Mouse (Mus musculus) heart, embryonic 13.5 days (tissue): ENCODE measurements around the gene Fkbp1b. TPM values are rescaled to one million over a fixed set of nuclear protein-coding genes. Genes with fewer than 3 reads are reported as not detected.

Source experiments
- ATAC-seq: fragments of 200-750 bp; cut with Nextera tagmentation; 2 replicates; pipeline ENCODE4 v1.8.0; 2017; ENCODE audit warnings: moderate TSS enrichment; ENCODE audit not compliant: insufficient number of reproducible peaks, low FRiP score, low TSS enrichment; ENCODE audit errors: extremely low read depth
- H3K27ac ChIP-seq: fragments of 300-500 bp; sonication (generic); replicated peaks from 2 replicates; pipeline ENCODE4 v1.5.1; 2015; ENCODE audit warnings: moderate library complexity, mild to moderate bottlenecking, inconsistent platforms
- H3K27me3 ChIP-seq: fragments of 300-500 bp; sonication (generic); replicated peaks from 2 replicates; pipeline ENCODE4 v1.6.1; 2015; ENCODE audit warnings: mild to moderate bottlenecking, inconsistent platforms
- H3K36me3 ChIP-seq: fragments of 300-500 bp; sonication (generic); 2 replicates; pipeline ENCODE4 v1.6.1; 2015; ENCODE audit warnings: mild to moderate bottlenecking, inconsistent platforms
- H3K4me1 ChIP-seq: fragments of 300-500 bp; sonication (generic); 2 replicates; pipeline ENCODE4 v1.6.1; 2015; ENCODE audit warnings: inconsistent platforms
- H3K4me2 ChIP-seq: fragments of 300-500 bp; sonication (generic); 2 replicates; pipeline ENCODE4 v1.6.1; 2015; ENCODE audit warnings: inconsistent platforms, mild to moderate bottlenecking, moderate library complexity
- H3K4me3 ChIP-seq: fragments of 300-500 bp; sonication (generic); 2 replicates; pipeline ENCODE4 v1.5.1; 2015; ENCODE audit warnings: moderate library complexity, mild to moderate bottlenecking, inconsistent platforms
- H3K9ac ChIP-seq: fragments of 300-500 bp; sonication (generic); 2 replicates; pipeline ENCODE4 v1.6.1; 2015; ENCODE audit warnings: inconsistent platforms, mild to moderate bottlenecking, moderate library complexity
- H3K9me3 ChIP-seq: fragments of 300-500 bp; sonication (generic); 2 replicates; pipeline ENCODE4 v1.6.1; 2016; ENCODE audit warnings: inconsistent platforms
- WGBS: fragments of 180-500 bp; shearing (Covaris S2); methylation state at CpG from one replicate; pipeline ENCODE4 v1.1.7; 2015; ENCODE audit warnings: mixed read lengths; 5-methylcytosine and 5-hydroxymethylcytosine counted together
- polyA plus RNA-seq: library from polyadenylated mRNA; unstranded; fragments of >200 nt; fragmentation: Nextera tagmentation; extraction: Ambion mirVana; gene quantifications from 2 replicates; pipeline ENCODE4 v1.2.1, GENCODE M21; 2015

Gene Fkbp1b
- polyA plus RNA-seq, 1 experiment from 2014 or later: 9.2 TPM

DNA sequence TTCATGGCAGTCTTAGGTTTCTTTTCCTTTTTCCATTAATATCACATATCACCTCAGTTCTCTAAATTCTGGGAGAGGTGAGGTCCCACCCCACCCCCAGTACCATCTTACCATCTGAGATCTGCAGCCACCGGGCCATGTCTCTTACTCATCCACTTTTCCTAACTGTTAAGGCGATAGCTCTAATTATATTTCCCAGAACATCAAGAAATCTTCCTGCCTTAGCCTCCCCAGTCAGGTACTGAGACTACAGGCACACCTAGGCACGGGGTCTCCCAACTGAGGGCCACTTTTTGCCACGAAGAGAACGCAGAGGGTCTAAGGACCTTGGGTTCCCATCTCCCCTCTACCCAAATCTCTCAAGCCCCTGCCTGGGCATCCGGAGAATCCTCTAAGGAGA is 32.1 kb upstream of the Fkbp1b start:
- Histone ChIP-seq H3K9ac (peak overlapping the region; percentile 79), H3K4me2 (peak overlapping the region; percentile 79), H3K27me3 (no peaks in the 10 kb centered on the region), H3K27ac (no peak overlapping the region; the same call in 1 of the 2 replicates), H3K9me3 (no peaks in the 10 kb centered on the region), H3K4me1 (peaks cover 51% of the 10 kb centered on the region), H3K36me3 (peaks cover 3% of the 10 kb centered on the region), H3K4me3 (peak overlapping the region; percentile 49)
- ATAC-seq: no peak
- WGBS: 59% methylated on average over 6 of the region's 6 CpGs

- no peak overlapping the region; the same call in 1 of the 2 replicates for H3K27ac ChIP-seq
- peaks cover 51% of the 10 kb centered on the region for H3K4me1 ChIP-seq
- H3K36me3 ChIP-seq: no peaks in the 10 kb centered on the region
- H3K4me3 ChIP-seq: peak overlapping the region; percentile 49
- H3K4me2 ChIP-seq: peak overlapping the region; percentile 79
- no peaks in the 10 kb centered on the region for H3K27me3 ChIP-seq
- H3K9ac ChIP-seq: no peak overlapping the region
- 45% methylated on average over 5 of the region's 5 CpGs for WGBS
- no peaks in the 10 kb centered on the region for H3K9me3 ChIP-seq
- ATAC-seq: no peak
Observed at GRCm38 (mm10) chr12:4872983-4873477, 31.6 kb upstream of the Fkbp1b start.

DNA sequence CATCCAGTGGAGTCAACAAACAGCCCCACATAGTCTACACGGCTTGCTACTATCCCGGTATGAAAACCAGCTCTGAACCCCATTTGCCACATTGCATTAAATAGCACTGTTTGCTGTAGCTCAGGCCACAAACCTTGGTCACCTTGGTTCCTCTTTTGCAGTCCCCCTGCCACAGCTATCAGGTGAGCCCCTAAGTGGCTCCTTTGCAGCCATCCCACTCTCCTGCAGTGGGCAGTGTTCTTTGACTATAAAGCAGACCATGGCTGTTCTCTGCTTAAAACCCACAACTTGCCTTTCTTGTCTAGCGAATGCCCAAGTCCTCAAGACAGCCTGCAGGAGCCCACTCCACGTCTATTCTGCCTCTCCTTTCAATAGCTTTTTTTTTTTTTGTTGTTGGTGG is 30.9 kb upstream of the Fkbp1b start:
- ATAC-seq: no peak
- Histone ChIP-seq H3K4me2 (peak overlapping the region; percentile 79), H3K9ac (no peak overlapping the region), H3K27ac (no peak overlapping the region), H3K4me3 (no peak overlapping the region), H3K4me1 (peaks cover 51% of the 10 kb centered on the region), H3K9me3 (no peaks in the 10 kb centered on the region), H3K36me3 (no peaks in the 10 kb centered on the region), H3K27me3 (no peaks in the 10 kb centered on the region)
- WGBS: 37% methylated on average over 4 of the region's 4 CpGs

DNA sequence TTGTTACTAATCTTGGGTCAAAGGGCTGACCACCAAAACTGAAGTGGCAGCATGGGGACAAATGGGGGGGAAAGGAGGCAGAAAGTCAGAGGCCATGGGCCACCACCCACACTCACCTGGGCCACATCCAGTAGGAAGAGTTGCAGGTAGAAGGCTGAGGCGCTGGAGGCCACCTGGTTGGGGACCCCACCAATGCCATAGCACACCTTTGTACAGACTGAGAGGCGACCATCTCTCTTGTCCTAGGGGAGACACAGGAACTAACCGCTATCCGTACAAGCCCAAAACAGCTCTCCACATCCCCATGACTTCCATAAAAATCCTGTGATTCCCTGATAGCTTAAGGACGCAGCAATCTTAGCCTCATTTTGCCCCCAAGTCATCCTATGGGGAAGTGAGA is 29.9 kb upstream of the Fkbp1b start:
- H3K27me3 ChIP-seq: no peaks in the 10 kb centered on the region
- WGBS: 91% methylated on average over 5 of the region's 5 CpGs
- no peaks in the 10 kb centered on the region for H3K36me3 ChIP-seq
- H3K4me1 ChIP-seq: peaks cover 51% of the 10 kb centered on the region
- H3K4me3 ChIP-seq: no peak overlapping the region
- H3K27ac ChIP-seq: no peak overlapping the region
- H3K4me2 ChIP-seq: no peak overlapping the region
- H3K9ac ChIP-seq: no peak overlapping the region
- H3K9me3 ChIP-seq: no peaks in the 10 kb centered on the region
- no peak for ATAC-seq

GRCm38 (mm10) chr12:4868924-4869323 is 27.5 kb upstream of the Fkbp1b start:
- Histone ChIP-seq H3K9ac (no peak overlapping the region), H3K27ac (no peak overlapping the region), H3K27me3 (no peaks in the 10 kb centered on the region), H3K4me1 (peaks cover 45% of the 10 kb centered on the region), H3K4me3 (no peak overlapping the region), H3K9me3 (no peaks in the 10 kb centered on the region), H3K4me2 (no peak overlapping the region), H3K36me3 (no peaks in the 10 kb centered on the region)
- WGBS: 72% methylated on average over 8 of the region's 8 CpGs
- no peak for ATAC-seq

- Histone ChIP-seq H3K4me3 (no peak overlapping the region), H3K27ac (peak overlapping the region; percentile 85), H3K4me2 (peak overlapping the region; percentile 47; the same call in 1 of the 2 replicates), H3K9me3 (no peaks in the 10 kb centered on the region), H3K4me1 (peaks cover 47% of the 10 kb centered on the region), H3K27me3 (no peaks in the 10 kb centered on the region), H3K36me3 (peaks cover 5% of the 10 kb centered on the region), H3K9ac (peak overlapping the region; percentile 55)
- ATAC-seq: no peak
- 41% methylated on average over 4 of the region's 4 CpGs for WGBS
Observed at GRCm38 (mm10) chr12:4864338-4864690, 22.9 kb upstream of the Fkbp1b start.

GRCm38 (mm10) chr12:4863654-4864337 is 22.4 kb upstream of the Fkbp1b start:
- Histone ChIP-seq H3K27ac (peak overlapping the region; percentile 85), H3K9ac (peak overlapping the region; percentile 55), H3K27me3 (no peaks in the 10 kb centered on the region), H3K36me3 (peaks cover 5% of the 10 kb centered on the region), H3K4me1 (peaks cover 44% of the 10 kb centered on the region), H3K4me3 (no peak overlapping the region), H3K4me2 (peak overlapping the region; percentile 47), H3K9me3 (no peaks in the 10 kb centered on the region)
- peak; percentile 58 for ATAC-seq
- 31% methylated on average over 4 of the region's 4 CpGs for WGBS

DNA sequence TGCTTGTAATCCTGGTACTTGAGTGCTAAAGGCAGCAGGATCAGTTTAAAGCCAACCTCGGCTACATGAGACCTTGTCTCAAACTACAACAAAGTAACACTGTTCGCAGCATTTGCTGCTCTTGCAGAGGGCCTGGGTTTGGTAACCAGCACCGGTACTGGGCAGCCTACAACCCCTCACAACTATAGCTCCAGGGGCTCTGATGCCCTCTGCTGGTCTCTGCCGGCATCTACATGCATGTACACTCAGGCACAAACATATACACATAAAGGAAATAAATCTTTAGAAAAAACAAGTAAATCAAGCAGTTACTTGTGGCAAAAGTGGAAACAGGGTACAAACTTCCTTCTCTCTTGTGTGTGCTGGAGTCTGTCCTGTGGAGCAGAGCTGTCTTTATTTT is 21.3 kb upstream of the Fkbp1b start:
- peak overlapping the region; percentile 85; the same call in 1 of the 2 replicates for H3K27ac ChIP-seq
- no peaks in the 10 kb centered on the region for H3K9me3 ChIP-seq
- H3K36me3 ChIP-seq: peaks cover 10% of the 10 kb centered on the region
- WGBS: 88% methylated on average over 4 of the region's 4 CpGs
- no peak overlapping the region for H3K4me3 ChIP-seq
- H3K27me3 ChIP-seq: no peaks in the 10 kb centered on the region
- no peak overlapping the region for H3K9ac ChIP-seq
- no peak overlapping the region for H3K4me2 ChIP-seq
- no peak for ATAC-seq
- peaks cover 41% of the 10 kb centered on the region for H3K4me1 ChIP-seq

DNA sequence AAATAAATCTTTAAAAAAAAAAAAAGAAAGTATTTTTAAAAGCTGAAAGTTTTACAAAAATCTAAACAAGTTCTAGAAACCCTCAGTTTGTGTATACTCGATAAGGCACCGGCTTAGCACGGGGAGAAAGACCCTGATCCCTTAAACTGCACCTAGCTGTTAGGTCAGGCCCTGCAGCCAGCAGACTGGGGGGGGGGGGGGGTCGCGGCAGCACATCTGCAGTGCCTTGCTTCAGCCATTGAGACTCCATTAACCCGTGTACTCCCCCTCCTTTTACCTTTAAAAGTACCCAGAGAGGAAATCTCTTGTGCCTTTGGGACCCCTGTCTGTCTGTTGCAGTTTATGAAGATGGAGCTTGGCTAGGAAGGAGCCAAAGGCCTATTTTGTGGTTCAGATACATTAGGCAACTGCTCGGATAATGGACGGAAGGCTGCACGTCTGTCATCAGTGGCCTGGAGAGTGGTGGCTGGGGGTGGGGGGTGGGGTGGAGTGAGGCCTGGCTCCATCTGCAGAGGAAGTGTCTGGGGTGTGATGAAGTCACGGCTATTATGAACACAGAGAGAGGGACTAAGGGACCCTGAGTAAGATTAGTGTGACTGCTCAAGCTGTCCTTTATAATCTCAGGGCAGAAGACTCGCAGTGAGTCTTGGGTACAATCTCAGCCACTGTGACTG is 18.0 kb upstream of the Fkbp1b start:
- no peak for ATAC-seq

DNA sequence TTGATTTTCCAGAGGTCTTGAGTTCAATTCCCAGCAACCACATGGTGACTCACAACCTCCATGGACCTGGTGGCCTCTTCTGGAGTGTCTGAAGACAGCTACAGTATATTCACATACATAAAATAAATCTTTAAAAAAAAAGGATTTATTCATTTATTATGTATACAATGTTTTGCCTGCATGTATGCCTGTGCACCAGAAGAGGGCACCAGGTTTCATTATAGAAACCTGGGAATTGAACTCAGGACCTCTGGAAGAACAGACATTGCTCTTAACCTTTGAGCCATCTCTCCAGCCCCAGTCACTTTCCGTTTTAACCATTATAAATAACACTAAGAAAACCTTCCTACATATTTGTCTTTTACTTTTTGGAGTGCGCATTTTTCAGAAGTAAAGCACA is 15.4 kb upstream of the Fkbp1b start:
- peaks cover 18% of the 10 kb centered on the region for H3K4me1 ChIP-seq
- no peak overlapping the region for H3K4me3 ChIP-seq
- no peak overlapping the region for H3K27ac ChIP-seq
- ATAC-seq: no peak
- H3K9me3 ChIP-seq: no peaks in the 10 kb centered on the region
- no peak overlapping the region for H3K9ac ChIP-seq
- peaks cover 47% of the 10 kb centered on the region for H3K36me3 ChIP-seq
- H3K27me3 ChIP-seq: no peaks in the 10 kb centered on the region
- H3K4me2 ChIP-seq: no peak overlapping the region
- WGBS: 92% methylated on average over 2 of the region's 2 CpGs

More for the DNA sequence above, 18.0 kb upstream of the Fkbp1b start:
- Histone ChIP-seq H3K27ac (peak overlapping the region; percentile 59), H3K27me3 (no peaks in the 10 kb centered on the region), H3K36me3 (peaks cover 35% of the 10 kb centered on the region), H3K9me3 (no peaks in the 10 kb centered on the region), H3K4me3 (no peak overlapping the region), H3K4me1 (peaks cover 37% of the 10 kb centered on the region), H3K9ac (peak overlapping the region; percentile 37; the same call in 1 of the 2 replicates), H3K4me2 (peak overlapping the region; percentile 22; the same call in 1 of the 2 replicates)
- WGBS: 28% methylated on average over 11 of the region's 11 CpGs

DNA sequence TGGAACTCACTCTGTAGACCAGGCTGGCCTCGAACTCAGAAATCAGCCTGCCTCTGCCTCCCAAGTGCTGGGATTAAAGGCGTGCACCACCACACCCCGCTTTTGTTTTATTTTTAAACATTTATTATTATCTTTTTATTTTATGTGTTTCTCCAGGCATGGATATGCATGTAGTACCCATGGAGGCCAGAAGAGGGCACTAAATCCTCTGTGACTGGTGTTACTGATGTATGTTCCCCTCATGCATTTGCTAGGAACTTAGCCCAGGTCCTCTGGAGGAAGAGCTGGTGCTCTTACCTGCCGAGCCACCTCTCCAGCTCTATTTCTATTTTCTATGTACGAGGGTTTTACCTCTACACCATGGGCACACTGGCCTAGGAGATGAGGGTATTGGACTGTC is 14.8 kb upstream of the Fkbp1b start:
- peaks cover 54% of the 10 kb centered on the region for H3K36me3 ChIP-seq
- WGBS: 95% methylated on average over 5 of the region's 5 CpGs
- no peak for ATAC-seq
- no peak overlapping the region for H3K27ac ChIP-seq
- H3K27me3 ChIP-seq: no peaks in the 10 kb centered on the region
- no peak overlapping the region for H3K4me3 ChIP-seq
- H3K9me3 ChIP-seq: no peaks in the 10 kb centered on the region
- no peak overlapping the region for H3K9ac ChIP-seq
- no peak overlapping the region for H3K4me2 ChIP-seq
- peaks cover 12% of the 10 kb centered on the region for H3K4me1 ChIP-seq
